Comparison of ENCODE assay signal across 8 mouse cellular contexts in genomic region chr15:83473832-83474465, GRCm38 (mm10). TPM values are rescaled to one million over a fixed set of nuclear protein-coding genes. Genes with fewer than 3 reads are reported as not detected.
DNase-seq lines count a peak whose midpoint lies in the region; ATAC-seq lines count a peak whose summit lies in the region.

No protein-coding gene starts in this region.

- no peak overlapping the region for H3K4me2 ChIP-seq in kidney, embryonic 14.5 days (replicated peaks; ENCODE audit: low read depth, low read length)

- 41% methylated on average over 10 of the region's 10 CpGs for WGBS in kidney, embryonic 14.5 days

- H3K9ac ChIP-seq in kidney, embryonic 14.5 days (ENCODE audit: low read depth, low read length), result no peak overlapping the region

- no peak overlapping the region for H3K4me3 ChIP-seq in kidney, embryonic 14.5 days (ENCODE audit: low read length)

- no peaks in the 10 kb centered on the region for H3K36me3 ChIP-seq in kidney, embryonic 14.5 days (ENCODE audit: control insufficient read depth, insufficient read depth, low read length)

- intact Hi-C loops in left cerebral cortex, postnatal 14 days (cut with DNase I), result no loop called here
- intact Hi-C loops in left cerebral cortex, postnatal 10 days (cut with DNase I), result no loop called here

- H3K4me1 ChIP-seq in kidney, embryonic 14.5 days (ENCODE audit: control insufficient read depth, insufficient read depth, low read length), result peaks cover 12% of the 10 kb centered on the region; the same call in 1 of the 2 replicates

- no peaks in the 10 kb centered on the region for H3K27me3 ChIP-seq in kidney, embryonic 14.5 days (ENCODE audit: control insufficient read depth, insufficient read depth, low read length)

- no peaks in the 10 kb centered on the region for H3K9me3 ChIP-seq in kidney, embryonic 14.5 days (ENCODE audit: control insufficient read depth, low read length)

- no peak overlapping the region for H3K27ac ChIP-seq in kidney, embryonic 14.5 days (ENCODE audit: low read depth, low read length)

- peak; percentile 91 for ATAC-seq in granulocyte monocyte progenitor cell, adult 5-6 weeks (replicated peaks; ENCODE audit: poor library complexity, severe bottlenecking)
- peak; percentile 74 for ATAC-seq in kidney, embryonic 14.5 days (ENCODE audit: low FRiP score, low TSS enrichment)

- peak; percentile 60 for DNase-seq in A20 (ENCODE audit: low read depth, low spot score)
- peak; percentile 46 to 55 for DNase-seq in adrenal gland, adult 18-20 months (ENCODE audit: low spot score in 2 of 2)
- DNase-seq in lung, postnatal 10 days, result peak; percentile 57
- peak; percentile 37 to 41 for DNase-seq in thymus, adult 18-20 months
- no peak for DNase-seq in left cerebral cortex, postnatal 14 days (ENCODE audit: low spot score in 2 of 2)
- no peak for DNase-seq in left cerebral cortex, postnatal 10 days (ENCODE audit: extremely low spot score in 1 of 2, low spot score in 2 of 2)

RNA-seq across cellular contexts. Expression of gene Pacsin2, which starts 9.5 kb away (rescaled TPM):
- total RNA-seq in adrenal gland, adult 18-20 months (2021), result 10 to 100 TPM; 88.9 to 94.8 TPM
- total RNA-seq in granulocyte monocyte progenitor cell, adult 5-6 weeks (2014; fragmentation: Nextera tagmentation), result 43.3 and 56.8 TPM in 2 replicates
- 65.2 and 91.1 TPM in 2 replicates for total RNA-seq in granulocyte monocyte progenitor cell, adult 5-6 weeks (2017)
- polyA plus RNA-seq in kidney, embryonic 14.5 days (2014; fragmentation: Nextera tagmentation; extraction: Ambion mirVana), result 37.9 and 64.2 TPM in 2 replicates
- 10 to 100 TPM; 75.8 to 77.4 TPM for total RNA-seq in left cerebral cortex, postnatal 14 days (2021)
- 10 to 100 TPM; 47.5 to 48.6 TPM for total RNA-seq in left cerebral cortex, postnatal 10 days (2021)

RNA-seq across cellular contexts. Expression of gene Ttll1, which starts 36.7 kb away (rescaled TPM):
- 1 to 10 TPM; 6.9 to 8.8 TPM for total RNA-seq in adrenal gland, adult 18-20 months (2021)
- total RNA-seq in granulocyte monocyte progenitor cell, adult 5-6 weeks (2014; fragmentation: Nextera tagmentation), result 5.3 and 9.0 TPM in 2 replicates
- 2.8 and 4.6 TPM in 2 replicates for total RNA-seq in granulocyte monocyte progenitor cell, adult 5-6 weeks (2017)
- polyA plus RNA-seq in kidney, embryonic 14.5 days (2014; fragmentation: Nextera tagmentation; extraction: Ambion mirVana), result 14.8 and 19.8 TPM in 2 replicates
- total RNA-seq in left cerebral cortex, postnatal 14 days (2021), result 10 to 100 TPM; 53.9 to 56.3 TPM
- 10 to 100 TPM; 57.7 to 61.2 TPM for total RNA-seq in left cerebral cortex, postnatal 10 days (2021)

RNA-seq across cellular contexts. Expression of gene Bik, which starts 52.7 kb away (rescaled TPM):
- total RNA-seq in adrenal gland, adult 18-20 months (2021), result 1 to 10 TPM; 3.9 to 4.8 TPM
- total RNA-seq in granulocyte monocyte progenitor cell, adult 5-6 weeks (2014; fragmentation: Nextera tagmentation), result not detected in 2 replicates
- total RNA-seq in granulocyte monocyte progenitor cell, adult 5-6 weeks (2017), result not detected in 2 replicates
- polyA plus RNA-seq in kidney, embryonic 14.5 days (2014; fragmentation: Nextera tagmentation; extraction: Ambion mirVana), result 12.3 and 12.6 TPM in 2 replicates
- not detected for total RNA-seq in left cerebral cortex, postnatal 14 days (2021)
- total RNA-seq in left cerebral cortex, postnatal 10 days (2021), result not detected

Comparison
In these comparisons a context has a peak if more than half of its experiments do, and no peak if none do; other contexts are left out.
1. DNase-seq: peak in A20 (single experiment), adrenal gland, adult 18-20 months (2 of 2), lung, postnatal 10 days (single experiment) and thymus, adult 18-20 months (2 of 2); none in left cerebral cortex, postnatal 14 days (0 of 2) and left cerebral cortex, postnatal 10 days (0 of 2).
2. RNA of gene Ttll1, which starts 36.7 kb away (total RNA-seq): 57.7 to 61.2 TPM in left cerebral cortex, postnatal 10 days and 53.9 to 56.3 TPM in left cerebral cortex, postnatal 14 days; 2.8 to 9.0 TPM in granulocyte monocyte progenitor cell, adult 5-6 weeks and 6.9 to 8.8 TPM in adrenal gland, adult 18-20 months; every median in the first group is over 4 times any median in the second.